Mouse (Mus musculus): Measurements from ENCODE around the gene Hs3st6. TPM values are rescaled to one million over a fixed set of nuclear protein-coding genes. Genes with fewer than 3 reads are reported as not detected.
"Not testable (repeated sequence)": the region's sequence is repeated elsewhere in the genome, so short reads cannot be mapped to it uniquely, and the experiment has no call there.

Gene Hs3st6
- total RNA-seq (2021), result under 1 TPM in 1 of 2 experiments, not detected in 1; 0.40 TPM
- long read RNA-seq, partial matches to known transcripts, result 0 of 2 reads
- long read RNA-seq, other reads (novel, unspliced or antisense), result 0 of 2 reads

- no peak for DNase-seq (ENCODE audit: low spot score in 2 of 2)
Observed at GRCm38 (mm10) chr17:24752415-24753394, at the start of gene Hs3st6. Hs3st6 (plus strand) TSS chr17:24752988.

- DNase-seq (ENCODE audit: low spot score in 2 of 2), result no peak
Observed at GRCm38 (mm10) chr17:24705821-24706220, 47.0 kb upstream of the Hs3st6 start.

GRCm38 (mm10) chr17:24706982-24707800 is 45.6 kb upstream of the Hs3st6 start, which contains the start of gene Tbl3:
Tbl3 (minus strand) TSS chr17:24707660.
- DNase-seq (ENCODE audit: low spot score in 2 of 2), result peak; percentile 96

GRCm38 (mm10) chr17:24707801-24708425 is 44.9 kb upstream of the Hs3st6 start:
- no peak for DNase-seq (ENCODE audit: low spot score in 2 of 2)

- no peak for DNase-seq (ENCODE audit: low spot score in 2 of 2)
Observed at GRCm38 (mm10) chr17:24708646-24709045, 44.1 kb upstream of the Hs3st6 start.

- DNase-seq (ENCODE audit: low spot score in 2 of 2), result no peak
Observed at GRCm38 (mm10) chr17:24715556-24715955, 37.2 kb upstream of the Hs3st6 start.

- no peak for DNase-seq (ENCODE audit: low spot score in 2 of 2)
Observed at GRCm38 (mm10) chr17:24716166-24716682, 36.6 kb upstream of the Hs3st6 start.

- DNase-seq (ENCODE audit: low spot score in 2 of 2), result no peak
Observed at GRCm38 (mm10) chr17:24717943-24718342, 34.8 kb upstream of the Hs3st6 start, which contains the start of the genes Rnf151 and Rps2. Rnf151 (minus strand) TSS chr17:24718063. Rps2 (plus strand) TSS chr17:24718116.

GRCm38 (mm10) chr17:24718938-24719337 is 33.9 kb upstream of the Hs3st6 start:
- DNase-seq (ENCODE audit: low spot score in 2 of 2), result not testable (repeated sequence)

- DNase-seq (ENCODE audit: low spot score in 2 of 2), result peak; percentile 96 to 98
Observed at GRCm38 (mm10) chr17:24719494-24720222, 33.1 kb upstream of the Hs3st6 start.

- DNase-seq (ENCODE audit: low spot score in 2 of 2), result not testable (repeated sequence)
Observed at GRCm38 (mm10) chr17:24720616-24721015, 32.2 kb upstream of the Hs3st6 start.

- not testable (repeated sequence) for DNase-seq (ENCODE audit: low spot score in 2 of 2)
Observed at GRCm38 (mm10) chr17:24721383-24721955, 31.3 kb upstream of the Hs3st6 start.

- no peak for DNase-seq (ENCODE audit: low spot score in 2 of 2)
Observed at GRCm38 (mm10) chr17:24722220-24722924, 30.4 kb upstream of the Hs3st6 start.

- no peak for DNase-seq (ENCODE audit: low spot score in 2 of 2)
Observed at GRCm38 (mm10) chr17:24723122-24723880, 29.5 kb upstream of the Hs3st6 start.

GRCm38 (mm10) chr17:24723881-24724180 is 29.0 kb upstream of the Hs3st6 start:
- DNase-seq (ENCODE audit: low spot score in 2 of 2), result no peak

- peak; percentile 98 to 99 for DNase-seq (ENCODE audit: low spot score in 2 of 2)
Observed at GRCm38 (mm10) chr17:24724184-24724583, 28.6 kb upstream of the Hs3st6 start, which contains the start of gene Ndufb10. Ndufb10 (minus strand) TSS chr17:24724478.

GRCm38 (mm10) chr17:24725637-24726390 is 27.0 kb upstream of the Hs3st6 start:
- DNase-seq (ENCODE audit: low spot score in 2 of 2), result no peak

- DNase-seq (ENCODE audit: low spot score in 2 of 2), result no peak
Observed at GRCm38 (mm10) chr17:24727618-24728017, 25.2 kb upstream of the Hs3st6 start, which contains the start of gene Rpl3l. Rpl3l (plus strand) TSS chr17:24727820.

Data from layer of hippocampus, postnatal 10 days (tissue).